Mouse (Mus musculus): ENCODE measurements around the gene Tnfrsf19.

- TF ChIP-seq CTCF (IDR thresholded peaks at IDR 0.05; ENCODE audit: low read depth, low read length) (no peak), POLR2A (IDR thresholded peaks at IDR 0.05; ENCODE audit: extremely low read depth, insufficient read depth, low read length) (no peak)
Observed at GRCm38 (mm10) chr14:61037321-61038081, 8.8 kb downstream of the Tnfrsf19 start.
